Mouse (Mus musculus) adrenal gland, postnatal 14 days (tissue): ENCODE results near the gene Gpbp1. TPM values are rescaled to one million over a fixed set of nuclear protein-coding genes. Genes with fewer than 3 reads are reported as not detected.

ENCODE experiments used
- total RNA-seq: library from RNA; stranded (reverse); gene quantifications from 2 replicates; pipeline ENCODE4 v1.2.3, GENCODE M21; 2021

The Gpbp1 gene
- total RNA-seq, 1 experiment from 2014 or later: 78.4 TPM

Other genes starting within 250 kb of the Gpbp1 start
- not detected in 2 replicates for gene Actbl2, start 235.1 kb downstream of the Gpbp1 start, total RNA-seq
- not detected in 2 replicates for gene Gm49496, start 59.8 kb upstream of the Gpbp1 start, total RNA-seq
- gene Gm10198, start 102.7 kb upstream of the Gpbp1 start, total RNA-seq: not detected in 2 replicates
- gene Mier3, start 190.9 kb upstream of the Gpbp1 start, total RNA-seq: 39.7 and 39.8 TPM in 2 replicates